Mouse (Mus musculus): Measurements from ENCODE around the gene Tgfbr1. TPM values are rescaled to one million over a fixed set of nuclear protein-coding genes. Genes with fewer than 3 reads are reported as not detected.

Gene Tgfbr1
- total and polyA plus RNA-seq, 3 experiments = 4.3 to 4.5 TPM; not detected in 1

GRCm38 (mm10) chr4:47312676-47313075, 40.3 kb upstream of the Tgfbr1 start:
- TF ChIP-seq JUND (IDR thresholded peaks at IDR 0.05; ENCODE audit: low read depth, low read length) (no peak), ZMIZ1 (IDR thresholded peaks at IDR 0.05; ENCODE audit: low read depth, low read length) (no peak), MYB (IDR thresholded peaks at IDR 0.05; ENCODE audit: low read depth, low read length) (no peak), CHD1 (IDR thresholded peaks at IDR 0.05; ENCODE audit: low read depth, low read length) (no peak), CHD2 (IDR thresholded peaks at IDR 0.05; ENCODE audit: low read length) (no peak), KAT2A (conservative IDR thresholded peaks at IDR 0.05; ENCODE audit: low read depth, low read length) (no peak), POLR2AphosphoS2 (IDR thresholded peaks at IDR 0.05; ENCODE audit: low read length) (no peak), USF1 (IDR thresholded peaks at IDR 0.05; ENCODE audit: low read depth, low read length) (no peak), USF2 (IDR thresholded peaks at IDR 0.05; ENCODE audit: borderline replicate concordance in 1 of 2, insufficient read depth in 1 of 2, low read depth in 1 of 2, low read length in 2 of 2) (no peak), MAZ (IDR thresholded peaks at IDR 0.05; ENCODE audit: low read depth, low read length) (no peak), ETS1 (IDR thresholded peaks at IDR 0.05; ENCODE audit: low read depth, low read length) (no peak), ZC3H11A (IDR thresholded peaks at IDR 0.05; ENCODE audit: low read depth, low read length) (no peak), ELF1 (IDR thresholded peaks at IDR 0.05; ENCODE audit: low read depth, low read length) (no peak), NRF1 (IDR thresholded peaks at IDR 0.05; ENCODE audit: insufficient read depth, low read depth, low read length, poor library complexity, severe bottlenecking) (no peak), SMC3 (IDR thresholded peaks at IDR 0.05; ENCODE audit: low read depth, low read length) (no peak), RAD21 (IDR thresholded peaks at IDR 0.05; ENCODE audit: low read depth, low read length) (no peak), RCOR1 (IDR thresholded peaks at IDR 0.05; ENCODE audit: low read depth, low read length) (no peak)
- H3K4me3 ChIP-seq (ENCODE audit: control insufficient read depth in 1 of 2, insufficient read depth in 1 of 2, low read depth in 2 of 2, low read length in 2 of 2) = no peak overlapping the region
- H3K27ac ChIP-seq (ENCODE audit: control insufficient read depth, low read depth, low read length) = no peak overlapping the region
- no peaks in the 10 kb centered on the region for H3K9me3 ChIP-seq (replicated peaks; ENCODE audit: insufficient read depth, low read length)
- peaks cover 21 to 34% of the 10 kb centered on the region in 2 experiments for H3K4me1 ChIP-seq (ENCODE audit: control insufficient read depth in 1 of 2, insufficient read depth in 2 of 2, low read length in 2 of 2)
- H3K79me2 ChIP-seq (ENCODE audit: control insufficient read depth, insufficient read depth, low read length, poor library complexity) = no peaks in the 10 kb centered on the region
- H3K9ac ChIP-seq (ENCODE audit: control insufficient read depth, low read depth, low read length, poor library complexity, severe bottlenecking) = no peak overlapping the region
- no peaks in the 10 kb centered on the region for H3K27me3 ChIP-seq (ENCODE audit: control insufficient read depth in 1 of 2, insufficient read depth in 2 of 2, low read length in 2 of 2)
- DNase-seq (ENCODE audit: low read depth, low spot score) = no peak
- peaks cover 0 to 27% of the 10 kb centered on the region in 2 experiments; a peak in 2 of 4 replicates for H3K36me3 ChIP-seq (ENCODE audit: control insufficient read depth in 1 of 2, insufficient read depth in 2 of 2, low read length in 2 of 2)

- H3K9me3 ChIP-seq (replicated peaks; ENCODE audit: insufficient read depth, low read length) = no peaks in the 10 kb centered on the region
- no peaks in the 10 kb centered on the region for H3K79me2 ChIP-seq (ENCODE audit: control insufficient read depth, insufficient read depth, low read length, poor library complexity)
- no peak overlapping the region for H3K4me3 ChIP-seq (ENCODE audit: control insufficient read depth in 1 of 2, insufficient read depth in 1 of 2, low read depth in 2 of 2, low read length in 2 of 2)
- H3K9ac ChIP-seq (ENCODE audit: control insufficient read depth, low read depth, low read length, poor library complexity, severe bottlenecking) = no peak overlapping the region
- no peak for TF ChIP-seq TAL1 (IDR thresholded peaks at IDR 0.05; ENCODE audit: low read length)
- no peak for TF ChIP-seq MYB (IDR thresholded peaks at IDR 0.05; ENCODE audit: low read depth, low read length)
- TF ChIP-seq MEF2A (IDR thresholded peaks at IDR 0.05; ENCODE audit: extremely low read depth, insufficient replicate concordance, low read depth, low read length, poor library complexity, severe bottlenecking) = no peak
- no peak for TF ChIP-seq ZMIZ1 (IDR thresholded peaks at IDR 0.05; ENCODE audit: low read depth, low read length)
- no peak for TF ChIP-seq CTCF (IDR thresholded peaks at IDR 0.05 in 2 of 3, conservative IDR thresholded peaks at IDR 0.05 in 1 of 3; ENCODE audit: control insufficient read depth in 1 of 3, insufficient read depth in 1 of 3, low read depth in 2 of 3, low read length in 3 of 3, poor library complexity in 1 of 3, severe bottlenecking in 1 of 3)
- no peak for TF ChIP-seq MAX (IDR thresholded peaks at IDR 0.05; ENCODE audit: low read length)
- no peak for TF ChIP-seq POLR2AphosphoS5 (IDR thresholded peaks at IDR 0.05; ENCODE audit: borderline replicate concordance, low read depth, low read length)
- TF ChIP-seq ELF1 (IDR thresholded peaks at IDR 0.05; ENCODE audit: low read depth, low read length) = no peak
- TF ChIP-seq E2F4 (IDR thresholded peaks at IDR 0.05; ENCODE audit: borderline replicate concordance, low read depth, low read length) = no peak
- H3K27ac ChIP-seq (ENCODE audit: control insufficient read depth, low read depth, low read length) = no peak overlapping the region
- H3K4me1 ChIP-seq (ENCODE audit: control insufficient read depth in 1 of 2, insufficient read depth in 2 of 2, low read length in 2 of 2) = peaks cover 19 to 33% of the 10 kb centered on the region in 2 experiments
- DNase-seq (ENCODE audit: low read depth, low spot score) = no peak
- no peaks in the 10 kb centered on the region for H3K27me3 ChIP-seq (ENCODE audit: control insufficient read depth in 1 of 2, insufficient read depth in 2 of 2, low read length in 2 of 2)
- H3K36me3 ChIP-seq (ENCODE audit: control insufficient read depth in 1 of 2, insufficient read depth in 2 of 2, low read length in 2 of 2) = peaks cover 0 to 25% of the 10 kb centered on the region in 2 experiments; a peak in 2 of 4 replicates
These were observed 39.2 kb upstream of the Tgfbr1 start for GRCm38 (mm10) chr4:47313710-47314410.

Measured in MEL (cell line).